In genomic region chr6:134773961-134774360, GRCm38 (mm10) we compare ENCODE assay signal across 9 mouse cellular contexts. TPM values are rescaled to one million over a fixed set of nuclear protein-coding genes. Genes with fewer than 3 reads are reported as not detected.
DNase-seq lines count a peak whose midpoint lies in the region; ATAC-seq and TF ChIP-seq lines count a peak whose summit lies in the region.
"Had no signal": no experiment of that assay in that cellular context is flagged by ENCODE, and none has a peak within 500 bp of the region (broad histone marks: within the 10 kb centered on the region; RNA-seq: fewer than 3 reads in every experiment).

No protein-coding gene starts in this region.

- no peak for TF ChIP-seq CTCF in forebrain, postnatal 0 days (IDR thresholded peaks at IDR 0.05; ENCODE audit: low read depth)

- H3K27ac ChIP-seq in forebrain, embryonic 13.5 days: no peak overlapping the region
- H3K27ac ChIP-seq in forebrain, postnatal 0 days (ENCODE audit: low read depth, low read length): no peak overlapping the region
- H3K27ac ChIP-seq in heart, embryonic 15.5 days: peak overlapping the region; percentile 78
- H3K27ac ChIP-seq in liver, embryonic 15.5 days (replicated peaks): peak overlapping the region; percentile 81

- no peak overlapping the region for H3K4me3 ChIP-seq in forebrain, embryonic 13.5 days
- H3K4me3 ChIP-seq in forebrain, postnatal 0 days (ENCODE audit: low read depth, low read length): no peak overlapping the region
- no peak overlapping the region for H3K4me3 ChIP-seq in heart, embryonic 15.5 days
- H3K4me3 ChIP-seq in liver, embryonic 15.5 days (replicated peaks): no peak overlapping the region
- H3K4me3 ChIP-seq: erythroblast, embryonic 14.5 days had no signal

- peak; percentile 58; the same call in 1 of the 2 replicates for ATAC-seq in forebrain, embryonic 13.5 days
- no peak for ATAC-seq in forebrain, postnatal 0 days
- ATAC-seq in heart, embryonic 15.5 days (replicated peaks; ENCODE audit: insufficient number of reproducible peaks, insufficient read depth, low FRiP score, low read depth): peak; percentile 90
- ATAC-seq in liver, embryonic 15.5 days (ENCODE audit: insufficient read depth): peak; percentile 93
- ATAC-seq in granulocyte monocyte progenitor cell, adult 5-6 weeks (replicated peaks; ENCODE audit: poor library complexity, severe bottlenecking): no peak

- H3K9me3 ChIP-seq in forebrain, embryonic 13.5 days (replicated peaks): no peaks in the 10 kb centered on the region
- H3K9me3 ChIP-seq in forebrain, postnatal 0 days (ENCODE audit: low read length): no peaks in the 10 kb centered on the region
- no peaks in the 10 kb centered on the region for H3K9me3 ChIP-seq in heart, embryonic 15.5 days (replicated peaks)
- no peaks in the 10 kb centered on the region for H3K9me3 ChIP-seq in liver, embryonic 15.5 days (replicated peaks)

- 60% methylated on average over 3 of the region's 3 CpGs for WGBS in forebrain, embryonic 13.5 days
- 34% methylated on average over 3 of the region's 3 CpGs for WGBS in forebrain, postnatal 0 days
- 18% methylated on average over 3 of the region's 3 CpGs for WGBS in heart, embryonic 15.5 days
- WGBS in liver, embryonic 15.5 days (ENCODE audit: insufficient replicate concordance): 19% methylated on average over 3 of the region's 3 CpGs

- H3K36me3 ChIP-seq in forebrain, embryonic 13.5 days (ENCODE audit: poor library complexity, severe bottlenecking): no peaks in the 10 kb centered on the region
- H3K36me3 ChIP-seq in forebrain, postnatal 0 days (ENCODE audit: insufficient read depth): no peaks in the 10 kb centered on the region
- no peaks in the 10 kb centered on the region for H3K36me3 ChIP-seq in heart, embryonic 15.5 days
- no peaks in the 10 kb centered on the region for H3K36me3 ChIP-seq in liver, embryonic 15.5 days (replicated peaks)

- no peak overlapping the region for H3K4me2 ChIP-seq in forebrain, embryonic 13.5 days
- no peak overlapping the region for H3K4me2 ChIP-seq in forebrain, postnatal 0 days (ENCODE audit: low read depth)
- H3K4me2 ChIP-seq in heart, embryonic 15.5 days: peak overlapping the region; percentile 32; the same call in 1 of the 2 replicates
- peak overlapping the region; percentile 55 for H3K4me2 ChIP-seq in liver, embryonic 15.5 days

- intact Hi-C loops in left cerebral cortex, postnatal 25 days (cut with DNase I): no loop called here

- no peaks in the 10 kb centered on the region for H3K27me3 ChIP-seq in forebrain, embryonic 13.5 days
- no peaks in the 10 kb centered on the region for H3K27me3 ChIP-seq in forebrain, postnatal 0 days (ENCODE audit: insufficient read depth, low read length)
- no peaks in the 10 kb centered on the region for H3K27me3 ChIP-seq in heart, embryonic 15.5 days
- no peaks in the 10 kb centered on the region for H3K27me3 ChIP-seq in liver, embryonic 15.5 days

- peaks cover 14% of the 10 kb centered on the region for H3K4me1 ChIP-seq in forebrain, embryonic 13.5 days
- H3K4me1 ChIP-seq in forebrain, postnatal 0 days (ENCODE audit: insufficient read depth): no peaks in the 10 kb centered on the region
- H3K4me1 ChIP-seq in heart, embryonic 15.5 days (replicated peaks): peaks cover 14% of the 10 kb centered on the region
- H3K4me1 ChIP-seq in liver, embryonic 15.5 days (replicated peaks): peaks cover 47% of the 10 kb centered on the region

- H3K9ac ChIP-seq in forebrain, embryonic 13.5 days: no peak overlapping the region; the same call in 1 of the 2 replicates
- no peak overlapping the region for H3K9ac ChIP-seq in forebrain, postnatal 0 days
- no peak overlapping the region for H3K9ac ChIP-seq in heart, embryonic 15.5 days
- H3K9ac ChIP-seq in liver, embryonic 15.5 days: no peak overlapping the region

- DNase-seq in forebrain, postnatal 0 days: no peak
- DNase-seq in cerebellum, postnatal 10 days: peak; percentile 86
- no peak for DNase-seq in left cerebral cortex, postnatal 25 days (ENCODE audit: low spot score in 2 of 2)
- DNase-seq in spleen, adult 18-20 months: no peak

RNA-seq across cellular contexts. Expression of gene Dusp16, which starts 18.5 kb away (rescaled TPM):
- polyA plus RNA-seq in forebrain, embryonic 13.5 days (2015; fragmentation: Nextera tagmentation; extraction: Ambion mirVana): 13.8 and 15.4 TPM in 2 replicates
- 3.4 and 5.7 TPM in 2 replicates for total RNA-seq in forebrain, postnatal 0 days (2014; rRNA removed)
- polyA plus RNA-seq in forebrain, postnatal 0 days (2015; fragmentation: Nextera tagmentation; extraction: Ambion mirVana): 1.9 and 2.7 TPM in 2 replicates
- 15.8 and 15.9 TPM in 2 replicates for polyA plus RNA-seq in heart, embryonic 15.5 days (2015; fragmentation: Nextera tagmentation; extraction: Ambion mirVana)
- 5.1 TPM in 2 replicates for polyA plus RNA-seq in liver, embryonic 15.5 days (2015; fragmentation: Nextera tagmentation; extraction: Ambion mirVana)
- total RNA-seq in granulocyte monocyte progenitor cell, adult 5-6 weeks (2014; fragmentation: Nextera tagmentation): 2.3 and 3.5 TPM in 2 replicates
- total RNA-seq in granulocyte monocyte progenitor cell, adult 5-6 weeks (2017): 0.21 and 5.8 TPM in 2 replicates
- 1 to 10 TPM; 7.6 to 8.2 TPM for total RNA-seq in left cerebral cortex, postnatal 25 days (2021)

RNA-seq across cellular contexts. Expression of gene Crebl2, which starts 56.0 kb away (rescaled TPM):
- 2.5 and 2.6 TPM in 2 replicates for polyA plus RNA-seq in forebrain, embryonic 13.5 days (2015; fragmentation: Nextera tagmentation; extraction: Ambion mirVana)
- total RNA-seq in forebrain, postnatal 0 days (2014; rRNA removed): 5.2 and 7.9 TPM in 2 replicates
- 1.6 and 2.6 TPM in 2 replicates for polyA plus RNA-seq in forebrain, postnatal 0 days (2015; fragmentation: Nextera tagmentation; extraction: Ambion mirVana)
- polyA plus RNA-seq in heart, embryonic 15.5 days (2015; fragmentation: Nextera tagmentation; extraction: Ambion mirVana): 2.2 and 2.5 TPM in 2 replicates
- polyA plus RNA-seq in liver, embryonic 15.5 days (2015; fragmentation: Nextera tagmentation; extraction: Ambion mirVana): 2.1 and 2.4 TPM in 2 replicates
- 2.5 and 5.7 TPM in 2 replicates for total RNA-seq in granulocyte monocyte progenitor cell, adult 5-6 weeks (2014; fragmentation: Nextera tagmentation)
- 2.8 and 5.6 TPM in 2 replicates for total RNA-seq in granulocyte monocyte progenitor cell, adult 5-6 weeks (2017)
- 10 to 100 TPM; 29.9 to 32.9 TPM for total RNA-seq in left cerebral cortex, postnatal 25 days (2021)

Comparison
In these comparisons a context has a peak if more than half of its experiments do, and no peak if none do; other contexts are left out.
1. ATAC-seq: peak in forebrain, embryonic 13.5 days (single experiment), heart, embryonic 15.5 days (single experiment) and liver, embryonic 15.5 days (single experiment); none in forebrain, postnatal 0 days (single experiment) and granulocyte monocyte progenitor cell, adult 5-6 weeks (single experiment).
2. H3K27ac ChIP-seq: peak in heart, embryonic 15.5 days (single experiment) and liver, embryonic 15.5 days (single experiment); none in forebrain, embryonic 13.5 days (single experiment) and forebrain, postnatal 0 days (single experiment).
3. H3K4me2 ChIP-seq: peak in heart, embryonic 15.5 days (single experiment) and liver, embryonic 15.5 days (single experiment); none in forebrain, embryonic 13.5 days (single experiment) and forebrain, postnatal 0 days (single experiment).
4. DNase-seq: peak in cerebellum, postnatal 10 days (2 of 2); none in forebrain, postnatal 0 days (single experiment), left cerebral cortex, postnatal 25 days (0 of 2) and spleen, adult 18-20 months (0 of 2).